Mouse (Mus musculus): ENCODE results near the gene Gpr12. TPM values are rescaled to one million over a fixed set of nuclear protein-coding genes. Genes with fewer than 3 reads are reported as not detected.
"Not testable (repeated sequence)": the region's sequence is repeated elsewhere in the genome, so short reads cannot be mapped to it uniquely, and the experiment has no call there.

Gpr12 gene
- total RNA-seq, 2 experiments from 2014 or later = 26.7 to 27.7 TPM

DNA sequence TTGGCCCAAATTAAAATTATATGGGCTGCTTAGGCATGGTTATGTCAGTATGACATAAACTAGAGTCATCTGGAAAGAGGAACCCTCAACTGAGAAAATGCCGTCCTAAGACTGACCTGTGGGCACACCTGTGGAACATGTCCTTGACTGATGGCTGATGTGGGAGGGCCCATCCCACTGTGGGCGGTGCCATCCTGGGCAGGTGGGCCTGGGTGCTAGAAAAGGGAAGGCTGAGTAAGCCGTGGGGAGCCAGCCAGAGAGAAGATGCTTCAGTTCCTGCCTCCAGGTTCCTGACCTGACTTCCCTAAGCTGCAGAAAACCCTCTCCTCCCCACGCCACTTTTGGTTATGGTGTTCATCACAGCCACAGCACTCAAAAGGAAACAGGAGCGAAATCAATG, 21.2 kb upstream of the Gpr12 start:
- no peak for TF ChIP-seq CTCF (IDR thresholded peaks at IDR 0.05)
- no peak for DNase-seq (ENCODE audit: extremely low spot score in 1 of 2, low spot score in 2 of 2)
- no peak overlapping the region for H3K4me3 ChIP-seq
- intact Hi-C loops (cut with DNase I) = no loop called here
- H3K27ac ChIP-seq = no peak overlapping the region

DNA sequence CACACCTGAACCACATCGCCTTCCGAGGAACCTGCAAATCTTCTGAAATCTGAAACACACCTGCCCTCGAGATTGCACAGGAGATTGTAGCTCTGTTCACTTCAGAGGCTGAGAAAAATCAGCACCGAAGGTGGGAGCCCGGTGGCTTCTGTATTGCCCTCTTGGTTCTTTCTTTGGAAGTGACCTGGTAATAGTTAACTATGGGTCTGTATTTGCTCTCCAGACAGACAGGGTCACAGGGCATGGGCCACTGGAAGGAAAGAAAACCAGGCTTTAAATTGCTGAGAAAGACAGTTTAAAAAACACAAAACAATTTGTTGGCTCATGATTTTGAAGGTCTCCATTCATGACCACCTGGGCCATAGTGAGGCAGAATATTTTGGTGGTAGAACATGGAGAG, 14.9 kb upstream of the Gpr12 start:
- TF ChIP-seq CTCF (IDR thresholded peaks at IDR 0.05) = no peak
- Histone ChIP-seq H3K27ac (no peak overlapping the region), H3K4me3 (no peak overlapping the region)
- no peak for DNase-seq (ENCODE audit: extremely low spot score in 1 of 2, low spot score in 2 of 2)
- intact Hi-C loops (cut with DNase I) = no loop called here

DNA sequence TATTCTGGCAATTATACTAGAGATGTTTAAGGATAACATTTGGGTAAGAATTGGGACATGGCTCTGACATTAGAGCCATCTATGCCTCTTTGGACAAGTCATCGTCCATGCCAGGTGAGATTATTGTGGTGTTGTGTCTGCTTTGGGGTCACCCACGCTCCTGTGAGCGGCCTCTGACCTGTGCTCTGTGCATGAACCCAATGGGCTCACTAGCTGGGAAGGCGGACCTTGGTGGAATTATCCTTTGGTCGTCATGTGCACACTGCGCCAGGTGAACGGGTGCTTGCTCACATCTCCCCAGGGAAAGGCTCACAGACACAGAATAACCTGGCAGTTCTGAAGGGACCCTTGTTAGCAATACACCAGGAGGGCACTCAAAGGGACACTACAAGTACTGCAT, 14.2 kb upstream of the Gpr12 start:
- DNase-seq (ENCODE audit: extremely low spot score in 1 of 2, low spot score in 2 of 2); H3K4me3 ChIP-seq; intact Hi-C loops (cut with DNase I); H3K27ac ChIP-seq: not testable (repeated sequence)

DNA sequence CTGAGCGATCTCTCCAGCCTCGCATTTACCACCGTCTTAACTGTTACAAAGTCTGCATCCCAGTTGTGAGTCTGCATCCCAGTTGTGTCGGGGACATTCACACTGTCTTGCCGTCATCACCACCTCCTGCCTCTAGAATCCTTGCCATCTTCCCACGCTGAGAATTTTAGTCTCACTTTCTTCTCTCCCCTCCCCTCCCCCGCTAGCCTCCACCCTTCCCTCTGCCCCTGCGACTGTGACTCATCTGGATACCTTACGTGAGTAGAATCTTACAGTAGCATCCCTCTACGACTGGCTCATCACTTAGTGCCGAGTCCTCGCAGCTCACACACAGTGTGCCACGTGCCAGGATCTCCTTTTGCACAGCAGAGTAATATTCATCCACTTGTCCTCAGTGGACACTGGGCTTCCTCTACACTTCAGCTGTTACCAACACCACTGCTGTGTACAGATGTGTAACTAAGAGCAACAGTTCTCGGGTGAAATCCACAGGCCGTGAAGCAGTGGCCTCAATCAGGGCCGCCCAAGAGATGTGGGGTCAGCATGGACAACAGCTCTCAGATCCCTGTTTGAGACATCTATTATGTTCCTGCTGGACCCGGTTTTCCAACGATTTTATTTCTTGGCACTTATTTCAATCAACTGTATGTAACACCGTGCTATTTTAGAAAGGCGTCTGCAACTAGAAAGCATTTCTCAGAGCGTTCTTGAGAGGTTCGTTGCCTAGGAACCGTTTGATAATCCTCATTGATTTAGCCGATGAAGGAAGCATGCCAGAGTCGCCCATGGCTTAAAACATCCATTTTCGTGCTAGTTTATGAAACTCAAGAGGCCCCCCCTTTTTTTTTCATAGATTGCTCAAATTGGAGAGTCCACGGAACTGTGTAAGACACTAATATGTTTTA, 13.4 kb upstream of the Gpr12 start:
- no peak overlapping the region for H3K27ac ChIP-seq
- intact Hi-C loops (cut with DNase I) = no loop called here

DNA sequence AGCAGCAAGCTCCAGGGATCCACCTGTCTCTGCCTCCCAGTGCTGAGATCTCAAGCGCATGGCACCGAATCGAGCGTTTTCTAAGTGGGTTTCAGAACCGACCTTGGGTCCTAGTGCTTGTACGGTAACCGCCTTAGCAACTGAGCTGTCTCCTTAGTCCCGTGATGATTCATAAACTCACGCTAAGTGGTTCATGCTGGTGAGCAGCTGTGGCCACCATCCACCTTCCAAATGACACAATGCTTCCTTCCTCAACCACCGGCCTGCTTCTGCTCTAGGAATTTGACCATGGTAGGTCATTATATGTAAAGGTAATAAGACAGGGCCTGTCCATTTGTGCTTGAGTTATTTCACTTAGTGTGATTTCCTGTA, 12.4 kb upstream of the Gpr12 start:
- no peak overlapping the region for H3K4me3 ChIP-seq
- H3K27ac ChIP-seq = no peak overlapping the region
- intact Hi-C loops (cut with DNase I) = no loop called here
- DNase-seq (ENCODE audit: extremely low spot score in 1 of 2, low spot score in 2 of 2) = no peak
- no peak for TF ChIP-seq CTCF (IDR thresholded peaks at IDR 0.05)

More for the DNA sequence above, 13.4 kb upstream of the Gpr12 start:
- peak; percentile 24 to 31 for DNase-seq (ENCODE audit: extremely low spot score in 1 of 2, low spot score in 2 of 2)
- TF ChIP-seq CTCF (IDR thresholded peaks at IDR 0.05) = no peak
- no peak overlapping the region for H3K4me3 ChIP-seq

DNA sequence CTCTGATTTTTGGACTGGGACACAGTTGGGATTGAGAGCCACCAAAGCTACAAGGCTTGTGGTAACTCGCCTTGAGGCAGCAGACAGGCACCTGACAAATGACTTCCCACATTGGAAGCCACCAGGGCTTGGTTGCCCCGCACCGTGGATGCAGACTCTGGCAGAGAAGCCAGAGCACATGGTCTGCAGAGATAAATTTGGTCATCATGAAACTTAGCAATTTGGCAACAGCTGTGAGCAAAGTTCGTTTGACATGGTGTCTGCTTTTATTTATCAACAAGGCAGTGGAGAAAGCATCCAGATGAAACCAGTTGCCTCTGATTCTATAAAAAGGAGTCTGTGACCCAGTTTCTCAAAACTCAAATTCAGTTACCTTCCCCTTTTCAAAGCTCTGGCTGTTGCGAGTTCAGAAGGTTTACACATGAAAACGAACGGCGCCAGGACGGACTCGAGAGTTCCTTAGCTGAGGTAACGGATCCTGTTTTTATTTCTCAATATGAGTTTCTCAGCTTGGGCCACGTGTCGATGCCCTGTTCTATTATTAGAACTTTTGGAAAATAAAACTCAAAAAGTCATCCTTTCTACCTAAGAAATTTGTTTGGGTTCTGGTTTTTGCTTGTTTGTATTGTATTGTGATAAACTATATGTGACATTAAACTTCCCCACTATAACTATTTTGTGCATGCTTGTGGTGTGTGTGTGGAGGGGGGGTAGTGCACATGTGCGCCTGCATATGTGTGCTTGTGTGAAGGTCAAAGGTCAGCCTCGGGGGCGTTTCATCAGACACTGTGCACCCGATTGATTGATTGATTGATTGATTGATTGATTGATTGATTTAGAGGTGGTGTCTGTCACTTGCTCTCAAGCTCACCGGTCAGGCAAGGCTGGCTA, 11.8 kb upstream of the Gpr12 start:
- DNase-seq (ENCODE audit: extremely low spot score in 1 of 2, low spot score in 2 of 2) = no peak
- TF ChIP-seq CTCF (IDR thresholded peaks at IDR 0.05) = no peak

DNA sequence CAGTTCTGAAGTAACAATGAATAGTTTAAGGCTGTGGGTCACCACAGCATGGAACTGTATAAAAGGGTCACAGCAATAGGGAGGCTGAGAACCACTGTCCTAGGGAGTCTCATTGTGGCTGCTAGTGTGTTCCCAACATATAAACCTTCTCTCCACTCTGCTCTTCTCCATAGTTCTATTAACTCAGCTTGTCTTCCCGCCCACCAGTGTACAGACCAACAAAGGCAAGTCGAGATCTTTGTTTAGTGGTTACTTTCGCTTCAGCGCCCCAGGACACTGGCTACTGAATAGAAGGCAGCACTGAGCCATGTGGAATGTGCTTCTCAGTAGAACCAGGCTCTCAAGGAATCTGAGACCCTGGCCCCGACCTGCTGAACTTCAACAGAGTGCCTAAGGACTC, 7.5 kb upstream of the Gpr12 start:
- intact Hi-C loops (cut with DNase I) = no loop called here
- TF ChIP-seq CTCF (IDR thresholded peaks at IDR 0.05) = no peak
- no peak overlapping the region for H3K27ac ChIP-seq
- DNase-seq (ENCODE audit: extremely low spot score in 1 of 2, low spot score in 2 of 2) = no peak
- H3K4me3 ChIP-seq = no peak overlapping the region

More for the DNA sequence above, 11.8 kb upstream of the Gpr12 start:
- intact Hi-C loops (cut with DNase I) = no loop called here
- no peak overlapping the region for H3K27ac ChIP-seq
- H3K4me3 ChIP-seq = no peak overlapping the region

DNA sequence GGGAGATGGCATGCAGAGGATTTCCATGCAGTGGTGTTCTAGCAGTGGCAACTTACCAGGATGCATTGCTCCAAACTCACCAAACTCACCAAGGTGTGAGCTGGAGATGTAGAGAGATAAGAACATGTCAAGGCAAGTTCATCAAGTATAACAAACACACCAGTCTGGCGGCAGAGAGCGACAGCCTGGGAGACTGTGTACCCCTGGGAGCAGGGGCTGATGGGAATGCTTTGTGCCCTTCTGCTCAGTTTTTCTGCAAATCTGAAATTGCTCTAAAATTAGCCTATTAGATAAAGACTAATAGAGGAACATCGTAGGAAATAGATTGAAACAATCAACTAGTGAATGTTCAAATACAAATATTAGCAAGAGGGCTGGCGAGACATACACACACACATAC, 6.6 kb upstream of the Gpr12 start:
- no peak for DNase-seq (ENCODE audit: extremely low spot score in 1 of 2, low spot score in 2 of 2)
- Histone ChIP-seq H3K27ac (no peak overlapping the region), H3K4me3 (no peak overlapping the region)
- no peak for TF ChIP-seq CTCF (IDR thresholded peaks at IDR 0.05)
- intact Hi-C loops (cut with DNase I) = no loop called here

DNA sequence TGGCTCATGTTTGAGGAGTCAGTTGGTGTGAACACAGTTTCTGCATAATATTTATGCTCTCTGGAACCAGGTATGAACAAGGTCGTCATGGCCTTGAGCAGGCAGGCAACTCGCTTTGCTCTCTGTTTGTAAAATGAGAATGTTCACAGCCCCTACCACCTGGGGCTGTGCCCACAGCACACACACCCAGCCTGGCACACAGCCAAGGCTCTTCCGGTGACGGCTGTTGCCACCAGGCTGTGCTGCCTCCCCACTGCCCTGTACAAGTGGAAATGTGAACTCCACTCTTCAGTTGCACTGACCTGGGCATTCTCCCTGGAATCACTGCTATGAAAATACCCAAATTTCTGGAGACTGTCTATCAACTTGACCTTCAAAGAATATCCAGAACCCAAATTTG, 5.9 kb upstream of the Gpr12 start:
- no peak overlapping the region for H3K27ac ChIP-seq
- no peak overlapping the region for H3K4me3 ChIP-seq
- no peak for TF ChIP-seq CTCF (IDR thresholded peaks at IDR 0.05)
- DNase-seq (ENCODE audit: extremely low spot score in 1 of 2, low spot score in 2 of 2) = no peak
- intact Hi-C loops (cut with DNase I) = no loop called here

DNA sequence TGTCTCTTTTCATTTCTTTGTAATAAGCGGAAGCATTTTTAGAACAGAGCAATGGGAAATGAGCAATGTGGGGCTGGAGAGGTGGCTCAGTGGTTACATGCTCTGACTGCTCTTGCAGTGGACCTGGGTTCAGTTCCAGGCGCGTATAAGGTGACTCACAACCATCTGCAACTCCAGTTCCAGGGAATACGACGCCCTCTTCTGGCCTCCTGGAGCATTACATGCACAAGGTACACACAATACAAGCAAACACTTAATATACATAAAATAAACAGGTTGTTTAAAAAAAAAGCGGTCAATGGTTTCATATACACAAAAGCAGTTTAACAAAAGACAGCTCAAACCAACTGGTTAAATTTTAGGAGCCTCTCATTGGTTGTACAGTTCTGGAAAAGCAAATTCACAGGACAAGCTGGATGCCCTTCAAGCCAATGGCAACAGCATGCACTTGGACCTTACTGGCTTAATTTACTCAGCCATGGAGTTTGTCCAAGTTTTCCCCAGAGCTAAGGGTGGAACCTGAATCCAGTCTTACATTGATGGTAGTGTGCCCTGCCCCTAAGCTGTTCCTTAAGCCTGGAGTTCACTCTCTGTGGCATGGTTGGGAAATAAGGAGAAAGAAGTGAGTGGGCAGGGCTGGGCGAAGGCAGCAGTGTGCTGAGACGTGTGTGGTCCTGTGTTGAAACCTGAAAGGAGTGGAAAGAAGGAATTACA, 1.5 kb upstream of the Gpr12 start:
- Histone ChIP-seq H3K4me3 (no peak overlapping the region), H3K27ac (no peak overlapping the region)
- DNase-seq (ENCODE audit: extremely low spot score in 1 of 2, low spot score in 2 of 2) = no peak
- intact Hi-C loops (cut with DNase I) = no loop called here
- TF ChIP-seq CTCF (IDR thresholded peaks at IDR 0.05) = peak; percentile 27

DNA sequence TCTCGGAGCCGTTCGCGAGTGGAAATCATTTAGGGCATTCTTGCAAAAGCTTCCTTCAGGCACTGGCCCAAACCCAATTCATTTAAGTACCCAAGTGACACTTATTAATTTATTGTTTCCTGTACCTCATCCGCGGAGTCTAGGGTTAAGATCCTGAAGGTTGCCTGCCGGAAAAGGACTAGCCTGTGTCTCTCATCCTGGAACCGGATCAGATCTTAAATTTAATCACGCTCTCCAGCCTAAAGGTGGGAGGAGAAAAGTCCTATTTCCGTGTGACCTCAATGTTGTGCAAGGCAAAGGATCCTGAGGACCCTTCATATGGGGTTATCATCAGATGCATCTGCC, 240 bp upstream of the Gpr12 start:
- intact Hi-C loops (cut with DNase I) = loop anchor here (2.0 kb wide), 2 partner anchors 42 to 60 kb away; no protein-coding TSS in a partner anchor
- no peak for TF ChIP-seq CTCF (IDR thresholded peaks at IDR 0.05)
- DNase-seq (ENCODE audit: extremely low spot score in 1 of 2, low spot score in 2 of 2) = no peak
- peak overlapping the region; percentile 95 for H3K27ac ChIP-seq
- H3K4me3 ChIP-seq = peak overlapping the region; percentile 60

DNA sequence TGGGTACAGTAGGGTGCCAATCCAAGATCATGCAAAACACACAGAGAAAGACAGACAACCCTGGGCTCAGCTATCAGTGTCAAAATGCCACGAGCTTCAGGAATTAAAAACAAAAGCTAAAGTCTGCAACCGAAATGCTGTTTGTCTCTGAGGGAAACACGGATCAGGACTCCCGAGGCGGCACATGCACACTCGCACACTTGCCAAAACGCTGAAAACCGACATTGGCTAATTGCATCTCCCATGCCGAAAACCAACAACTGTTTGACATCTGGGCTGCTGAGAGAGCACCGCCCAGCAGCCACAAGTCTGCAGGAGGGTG, 922 bp downstream of the Gpr12 start:
- peak overlapping the region; percentile 95 for H3K27ac ChIP-seq
- TF ChIP-seq CTCF (IDR thresholded peaks at IDR 0.05) = no peak
- DNase-seq (ENCODE audit: extremely low spot score in 1 of 2, low spot score in 2 of 2) = no peak
- intact Hi-C loops (cut with DNase I) = loop anchor here (2.0 kb wide), 2 partner anchors 43 to 61 kb away; no protein-coding TSS in a partner anchor
- peak overlapping the region; percentile 60 for H3K4me3 ChIP-seq
